Comparison of ENCODE assay signal across 9 mouse cellular contexts in genomic region chr12:85599478-85600152, GRCm38 (mm10). TPM values are rescaled to one million over a fixed set of nuclear protein-coding genes. Genes with fewer than 3 reads are reported as not detected.
DNase-seq lines count a peak whose midpoint lies in the region; ATAC-seq lines count a peak whose summit lies in the region.
"Had no signal": no experiment of that assay in that cellular context is flagged by ENCODE, and none has a peak within 500 bp of the region (broad histone marks: within the 10 kb centered on the region; RNA-seq: fewer than 3 reads in every experiment).

No protein-coding gene starts in this region.

- no peaks in the 10 kb centered on the region for H3K36me3 ChIP-seq in erythroblast, embryonic 14.5 days (ENCODE audit: control insufficient read depth)
- no peaks in the 10 kb centered on the region for H3K36me3 ChIP-seq in heart, embryonic 16.5 days (ENCODE audit: control insufficient read depth, insufficient read depth)
- H3K36me3 ChIP-seq in limb, embryonic 12.5 days, result no peaks in the 10 kb centered on the region
- no peaks in the 10 kb centered on the region for H3K36me3 ChIP-seq in midbrain, embryonic 15.5 days (replicated peaks)
- H3K36me3 ChIP-seq in stomach, embryonic 15.5 days, result no peaks in the 10 kb centered on the region
- H3K36me3 ChIP-seq: G1E had no signal

- no peaks in the 10 kb centered on the region; the same call in 1 of the 2 replicates for H3K9me3 ChIP-seq in erythroblast, embryonic 14.5 days (ENCODE audit: control insufficient read depth, low read length)
- H3K9me3 ChIP-seq in heart, embryonic 16.5 days (replicated peaks; ENCODE audit: control insufficient read depth, low read length), result no peaks in the 10 kb centered on the region
- H3K9me3 ChIP-seq in limb, embryonic 12.5 days, result no peaks in the 10 kb centered on the region
- no peaks in the 10 kb centered on the region for H3K9me3 ChIP-seq in midbrain, embryonic 15.5 days
- no peaks in the 10 kb centered on the region for H3K9me3 ChIP-seq in stomach, embryonic 15.5 days

- H3K4me2 ChIP-seq in heart, embryonic 16.5 days (ENCODE audit: low read depth, low read length), result peak overlapping the region; percentile 87
- peak overlapping the region; percentile 93 for H3K4me2 ChIP-seq in limb, embryonic 12.5 days
- H3K4me2 ChIP-seq in midbrain, embryonic 15.5 days, result peak overlapping the region; percentile 58
- H3K4me2 ChIP-seq in stomach, embryonic 15.5 days, result peak overlapping the region; percentile 96

- ATAC-seq in erythroblast, adult 5-6 weeks (replicated peaks; ENCODE audit: low FRiP score, poor library complexity, severe bottlenecking), result no peak
- ATAC-seq in activated CD4-positive, CD25-positive, alpha-beta regulatory T cell, adult 4 months, result peak; percentile 33
- ATAC-seq in heart, embryonic 16.5 days (replicated peaks; ENCODE audit: extremely low read depth, insufficient read depth, low FRiP score), result peak; percentile 53
- ATAC-seq in limb, embryonic 12.5 days (ENCODE audit: insufficient number of reproducible peaks, insufficient read depth, low FRiP score, low TSS enrichment, low read depth), result peak; percentile 30; the same call in 1 of the 2 replicates
- ATAC-seq in midbrain, embryonic 15.5 days (replicated peaks), result peak; percentile 76
- peak; percentile 45; the same call in 1 of the 2 replicates for ATAC-seq in stomach, embryonic 15.5 days (ENCODE audit: insufficient read depth, low FRiP score, low read depth)

- H3K4me1 ChIP-seq in erythroblast, embryonic 14.5 days (ENCODE audit: control insufficient read depth), result no peaks in the 10 kb centered on the region
- peaks cover 43% of the 10 kb centered on the region for H3K4me1 ChIP-seq in heart, embryonic 16.5 days (ENCODE audit: control insufficient read depth, insufficient read depth, low read length)
- peaks cover 29% of the 10 kb centered on the region for H3K4me1 ChIP-seq in limb, embryonic 12.5 days (replicated peaks)
- peaks cover 29% of the 10 kb centered on the region for H3K4me1 ChIP-seq in midbrain, embryonic 15.5 days
- peaks cover 38% of the 10 kb centered on the region for H3K4me1 ChIP-seq in stomach, embryonic 15.5 days

- H3K27me3 ChIP-seq in erythroblast, embryonic 14.5 days (ENCODE audit: control insufficient read depth), result peaks cover 70% of the 10 kb centered on the region
- no peaks in the 10 kb centered on the region for H3K27me3 ChIP-seq in heart, embryonic 16.5 days (ENCODE audit: control insufficient read depth, insufficient read depth, low read length)
- peaks cover 45% of the 10 kb centered on the region for H3K27me3 ChIP-seq in limb, embryonic 12.5 days
- no peaks in the 10 kb centered on the region for H3K27me3 ChIP-seq in midbrain, embryonic 15.5 days (replicated peaks)
- H3K27me3 ChIP-seq in stomach, embryonic 15.5 days (replicated peaks), result no peaks in the 10 kb centered on the region

- WGBS in heart, embryonic 16.5 days, result under 1% methylated on average over 44 of the region's 49 CpGs
- under 1% methylated on average over 40 of the region's 49 CpGs for WGBS in limb, embryonic 12.5 days
- under 1% methylated on average over 47 of the region's 49 CpGs for WGBS in midbrain, embryonic 15.5 days
- 1% methylated on average over 31 of the region's 49 CpGs for WGBS in stomach, embryonic 15.5 days

- H3K27ac ChIP-seq in heart, embryonic 16.5 days (ENCODE audit: low read length), result peak overlapping the region; percentile 89
- peak overlapping the region; percentile 69; the same call in 1 of the 2 replicates for H3K27ac ChIP-seq in limb, embryonic 12.5 days
- H3K27ac ChIP-seq in midbrain, embryonic 15.5 days, result peak overlapping the region; percentile 87
- H3K27ac ChIP-seq in stomach, embryonic 15.5 days, result peak overlapping the region; percentile 90

- DNase-seq in embryo, embryonic 9.5 days (ENCODE audit: extremely low spot score), result peak; percentile 54

- H3K4me3 ChIP-seq in erythroblast, embryonic 14.5 days (replicated peaks), result peak overlapping the region; percentile 43
- H3K4me3 ChIP-seq in heart, embryonic 16.5 days (ENCODE audit: low read length), result peak overlapping the region; percentile 85
- H3K4me3 ChIP-seq in limb, embryonic 12.5 days (replicated peaks), result peak overlapping the region; percentile 74
- peak overlapping the region; percentile 78 for H3K4me3 ChIP-seq in midbrain, embryonic 15.5 days
- H3K4me3 ChIP-seq in stomach, embryonic 15.5 days (replicated peaks), result peak overlapping the region; percentile 79

- H3K9ac ChIP-seq in heart, embryonic 16.5 days (ENCODE audit: low read length), result peak overlapping the region; percentile 94
- H3K9ac ChIP-seq in limb, embryonic 12.5 days (replicated peaks), result peak overlapping the region; percentile 82
- peak overlapping the region; percentile 88 for H3K9ac ChIP-seq in midbrain, embryonic 15.5 days
- H3K9ac ChIP-seq in stomach, embryonic 15.5 days, result peak overlapping the region; percentile 77

RNA-seq across cellular contexts. Expression of gene Jdp2, which starts 0.8 kb away (rescaled TPM):
- polyA plus RNA-seq in erythroblast, embryonic 14.5 days (2012), result 0.07 and 0.10 TPM in 2 replicates
- 12.7 and 14.6 TPM in 2 replicates for total RNA-seq in erythroblast, adult 5-6 weeks (2015; ENCODE audit: low replicate concordance)
- total RNA-seq in erythroblast, adult 5-6 weeks (2017; ENCODE audit: low replicate concordance), result 12.4 and 13.7 TPM in 2 replicates
- polyA plus RNA-seq in activated CD4-positive, CD25-positive, alpha-beta regulatory T cell, adult 4 months (2017; shearing (Covaris generic)), result not detected
- 0.34 and 0.37 TPM in 2 replicates for polyA plus RNA-seq in heart, embryonic 16.5 days (2015; fragmentation: Nextera tagmentation; extraction: Ambion mirVana)
- 0.87 and 1.1 TPM in 2 replicates for polyA plus RNA-seq in limb, embryonic 12.5 days (2016; fragmentation: Nextera tagmentation; extraction: Ambion mirVana)
- 0.83 and 0.92 TPM in 2 replicates for polyA plus RNA-seq in midbrain, embryonic 15.5 days (2015; fragmentation: Nextera tagmentation; extraction: Ambion mirVana)
- 0.81 and 0.89 TPM in 2 replicates for polyA plus RNA-seq in stomach, embryonic 15.5 days (2015; fragmentation: Nextera tagmentation; extraction: Ambion mirVana)
- total RNA-seq: G1E had no signal
- polyA plus RNA-seq: G1E had no signal
